Mouse (Mus musculus): ENCODE data around the gene Slc35d3.

Slc35d3 gene

GRCm38 (mm10) chr10:19835887-19836710 lies 15.2 kb downstream of the Slc35d3 start:
- no peak for DNase-seq (ENCODE audit: low spot score in 2 of 2)

- no peak for DNase-seq (ENCODE audit: low spot score in 2 of 2)
These were observed 17.0 kb downstream of the Slc35d3 start for GRCm38 (mm10) chr10:19834222-19834621.

- DNase-seq (ENCODE audit: low spot score in 2 of 2) = no peak
These were observed 20.0 kb downstream of the Slc35d3 start for GRCm38 (mm10) chr10:19831072-19831849.

DNA sequence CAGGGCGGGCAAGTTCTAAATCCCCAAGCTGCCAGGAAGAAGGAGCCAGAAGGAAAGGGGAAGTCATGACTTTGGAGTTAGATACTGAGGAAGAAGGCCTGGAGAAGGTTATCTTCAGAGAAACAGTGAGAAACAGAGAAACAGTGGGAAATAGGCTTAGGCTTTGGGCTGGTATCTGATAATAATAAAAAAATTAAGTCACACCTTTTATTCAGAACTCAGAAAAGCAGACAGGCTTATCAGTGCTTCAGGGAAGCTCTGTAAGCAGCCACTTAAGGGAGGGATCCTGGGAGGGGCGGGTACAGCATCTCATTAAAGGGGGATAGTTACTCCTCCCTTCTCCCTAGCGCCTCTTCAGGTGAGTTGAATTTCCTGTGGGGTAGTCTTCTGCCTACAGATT lies 30.3 kb downstream of the Slc35d3 start:
- no peak for DNase-seq (ENCODE audit: low spot score in 2 of 2)

GRCm38 (mm10) chr10:19818723-19819355 lies 32.4 kb downstream of the Slc35d3 start:
- DNase-seq (ENCODE audit: low spot score in 2 of 2) = no peak

GRCm38 (mm10) chr10:19815371-19815770 lies 35.9 kb downstream of the Slc35d3 start:
- peak in 1 of 2 experiments; percentile 24 for DNase-seq (ENCODE audit: low spot score in 2 of 2)

- DNase-seq (ENCODE audit: low spot score in 2 of 2) = peak in 1 of 2 experiments; percentile 42
These were observed 39.7 kb downstream of the Slc35d3 start for GRCm38 (mm10) chr10:19811436-19812172.

GRCm38 (mm10) chr10:19804763-19805162 lies 46.5 kb downstream of the Slc35d3 start:
- DNase-seq (ENCODE audit: low spot score in 2 of 2) = no peak

GRCm38 (mm10) chr10:19802958-19803357 lies 48.3 kb downstream of the Slc35d3 start:
- DNase-seq (ENCODE audit: low spot score in 2 of 2) = no peak
